8 mouse cellular contexts compared by ENCODE assay signal in the genomic region with DNA sequence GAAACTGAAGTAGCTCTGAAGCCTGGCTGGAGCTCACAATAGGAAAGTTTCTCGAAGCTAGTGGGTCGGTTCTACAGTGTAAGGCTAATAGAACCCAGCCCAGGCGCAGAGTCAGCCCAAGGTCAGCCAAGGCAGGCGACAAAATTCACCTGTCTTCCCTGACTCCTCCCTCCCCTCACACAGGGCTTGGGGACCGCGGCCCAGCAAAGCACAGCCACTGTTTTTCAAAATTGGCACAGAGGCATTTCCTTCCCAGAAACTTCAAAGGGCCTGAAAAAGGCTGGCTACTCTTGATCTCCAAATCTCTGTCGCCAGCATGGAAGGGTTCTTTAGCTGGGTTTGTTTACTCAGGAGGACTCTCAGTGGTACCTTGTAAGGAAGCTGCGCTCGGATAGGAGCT. TPM values are rescaled to one million over a fixed set of nuclear protein-coding genes. Genes with fewer than 3 reads are reported as not detected.
DNase-seq lines count a peak whose midpoint lies in the region; ATAC-seq and TF ChIP-seq lines count a peak whose summit lies in the region.
"Had no signal": no experiment of that assay in that cellular context is flagged by ENCODE, and none has a peak within 500 bp of the region (broad histone marks: within the 10 kb centered on the region; RNA-seq: fewer than 3 reads in every experiment).

No protein-coding gene starts in this region.

- peak overlapping the region; percentile 95 for H3K4me2 ChIP-seq in heart, embryonic 15.5 days
- peak overlapping the region; percentile 61 for H3K4me2 ChIP-seq in stomach, embryonic 14.5 days (replicated peaks; ENCODE audit: low read depth, low read length)

- WGBS in heart, embryonic 15.5 days, result 9% methylated on average over 9 of the region's 9 CpGs
- 12% methylated on average over 9 of the region's 9 CpGs for WGBS in stomach, embryonic 14.5 days

- H3K27me3 ChIP-seq in heart, embryonic 15.5 days, result peaks cover 68% of the 10 kb centered on the region
- H3K27me3 ChIP-seq in stomach, embryonic 14.5 days (ENCODE audit: control insufficient read depth, insufficient read depth, low read length), result peaks cover 31% of the 10 kb centered on the region

- no peaks in the 10 kb centered on the region for H3K36me3 ChIP-seq in heart, embryonic 15.5 days
- H3K36me3 ChIP-seq in stomach, embryonic 14.5 days (ENCODE audit: control insufficient read depth, insufficient read depth, low read length), result no peaks in the 10 kb centered on the region
- H3K36me3 ChIP-seq: embryonic facial prominence, embryonic 15.5 days had no signal

- no peaks in the 10 kb centered on the region for H3K9me3 ChIP-seq in heart, embryonic 15.5 days (replicated peaks)
- H3K9me3 ChIP-seq in stomach, embryonic 14.5 days (ENCODE audit: control insufficient read depth, low read depth, low read length), result no peaks in the 10 kb centered on the region
- H3K9me3 ChIP-seq: embryonic facial prominence, embryonic 15.5 days had no signal

- TF ChIP-seq CTCF in layer of hippocampus, adult 2 months (conservative IDR thresholded peaks at IDR 0.05), result no peak

- H3K4me3 ChIP-seq in layer of hippocampus, adult 2 months, result peak overlapping the region; percentile 53
- H3K4me3 ChIP-seq in heart, embryonic 15.5 days, result peak overlapping the region; percentile 55
- peak overlapping the region; percentile 35; the same call in 1 of the 2 replicates for H3K4me3 ChIP-seq in stomach, embryonic 14.5 days (ENCODE audit: low read depth, low read length)

- H3K27ac ChIP-seq in layer of hippocampus, adult 2 months, result peak overlapping the region; percentile 72
- H3K27ac ChIP-seq in heart, embryonic 15.5 days, result no peak overlapping the region
- no peak overlapping the region for H3K27ac ChIP-seq in stomach, embryonic 14.5 days (ENCODE audit: low read length)
- H3K27ac ChIP-seq: embryonic facial prominence, embryonic 15.5 days had no signal

- ATAC-seq in heart, embryonic 15.5 days (replicated peaks; ENCODE audit: insufficient number of reproducible peaks, insufficient read depth, low FRiP score, low read depth), result no peak
- ATAC-seq in stomach, embryonic 14.5 days (ENCODE audit: insufficient number of reproducible peaks, insufficient read depth, low FRiP score, low read depth), result no peak
- ATAC-seq in activated CD4-positive, CD25-positive, alpha-beta regulatory T cell, adult 4 months, result no peak

- peaks cover 17% of the 10 kb centered on the region for H3K4me1 ChIP-seq in heart, embryonic 15.5 days (replicated peaks)
- peaks cover 4% of the 10 kb centered on the region for H3K4me1 ChIP-seq in stomach, embryonic 14.5 days (ENCODE audit: control insufficient read depth, insufficient read depth, low read length)

- H3K9ac ChIP-seq in heart, embryonic 15.5 days, result no peak overlapping the region
- H3K9ac ChIP-seq in stomach, embryonic 14.5 days (replicated peaks; ENCODE audit: low read depth, low read length), result no peak overlapping the region
- H3K9ac ChIP-seq: embryonic facial prominence, embryonic 15.5 days had no signal

- no peak for DNase-seq in layer of hippocampus, adult 2 months (ENCODE audit: low spot score in 2 of 2)
- no peak for DNase-seq in layer of hippocampus, postnatal 14 days (ENCODE audit: low spot score in 2 of 2)
- peak; percentile 39 to 62 for DNase-seq in kidney, postnatal 25 days
- no peak for DNase-seq in layer of hippocampus, adult 9-11 months

RNA-seq across cellular contexts. Expression of a gene that starts 1.1 kb away (rescaled TPM):
- total RNA-seq in layer of hippocampus, adult 2 months (2021), result 10 to 100 TPM; 84.9 to 92.5 TPM
- 10 to 100 TPM; 55.4 to 57.5 TPM for total RNA-seq in layer of hippocampus, postnatal 14 days (2021)
- polyA plus RNA-seq in heart, embryonic 15.5 days (2015; fragmentation: Nextera tagmentation; extraction: Ambion mirVana), result 3.8 and 4.2 TPM in 2 replicates
- polyA plus RNA-seq in stomach, embryonic 14.5 days (2014; fragmentation: Nextera tagmentation; extraction: Ambion mirVana), result 7.0 and 10.4 TPM in 2 replicates
- not detected for polyA plus RNA-seq in activated CD4-positive, CD25-positive, alpha-beta regulatory T cell, adult 4 months (2017; shearing (Covaris generic))

Comparison
In these comparisons a context has a peak if more than half of its experiments do, and no peak if none do; other contexts are left out.
1. DNase-seq: peak in kidney, postnatal 25 days (2 of 2); none in layer of hippocampus, adult 2 months (0 of 2), layer of hippocampus, postnatal 14 days (0 of 2) and layer of hippocampus, adult 9-11 months (single experiment).
2. Peak in every context shown above with its lines, with median percentiles within 50 percentile points of each other: H3K4me3 ChIP-seq.